Mouse (Mus musculus) skeletal muscle tissue, adult 2 months (tissue): ENCODE results near the gene Gemin7.

Experiments used
- DNase-seq: peaks from one replicate; pipeline ENCODE4 v3.0.0-alpha.2; 2012; ENCODE audit warnings: low read depth, low spot score

Gene Gemin7

DNA sequence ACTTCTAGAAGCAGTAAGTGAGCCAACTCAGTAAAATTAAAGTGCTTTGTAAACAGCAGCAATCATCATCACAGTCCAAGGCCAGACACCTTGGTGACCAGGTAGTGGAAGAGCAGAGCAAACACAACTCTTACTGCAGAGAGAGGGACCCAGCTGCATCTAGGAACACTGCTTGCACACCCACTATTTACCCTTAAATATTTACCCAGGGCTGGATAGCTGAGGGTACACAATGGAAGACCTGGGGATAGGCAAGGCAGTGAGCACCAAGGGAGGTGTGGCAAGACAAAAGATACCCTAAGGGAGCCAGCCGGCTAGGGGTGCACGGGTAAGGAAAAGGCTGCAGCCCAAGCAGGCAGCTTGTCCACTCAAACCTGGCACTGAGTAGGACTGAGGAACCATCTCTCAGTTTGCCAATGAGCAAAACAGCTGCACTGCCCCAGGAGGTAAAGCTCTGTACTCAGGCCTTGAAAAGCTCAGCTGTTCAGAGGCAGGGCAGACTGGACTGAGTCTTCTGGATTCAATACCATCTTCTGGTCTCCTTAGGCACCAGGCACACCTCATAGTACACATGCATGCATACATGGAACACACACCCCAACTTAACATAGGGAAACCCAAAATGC, 29.9 kb downstream of the Gemin7 start:
- no peak for DNase-seq

GRCm38 (mm10) chr7:19546007-19546406, 31.4 kb downstream of the Gemin7 start:
- DNase-seq, result no peak

DNA sequence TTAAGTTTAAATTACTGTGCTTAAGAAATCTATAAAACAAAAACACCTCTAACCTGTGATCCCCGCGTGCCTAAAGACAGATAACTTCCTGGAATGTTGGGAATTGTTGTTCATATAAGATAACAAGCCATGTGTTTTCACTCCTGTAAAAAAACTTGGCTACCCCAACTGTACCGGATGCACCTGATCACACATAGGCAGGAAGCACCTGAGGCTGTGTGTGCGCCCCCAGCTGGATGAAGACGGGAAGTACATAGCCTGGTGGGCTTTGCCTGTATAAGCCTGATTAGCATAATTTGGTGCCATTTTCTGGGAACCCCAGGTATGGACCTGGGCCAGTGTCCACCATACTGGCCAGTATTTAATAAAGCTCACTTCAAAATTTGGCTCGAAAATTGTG, 33.8 kb downstream of the Gemin7 start:
- no peak for DNase-seq

- no peak for DNase-seq
These were observed 35.2 kb downstream of the Gemin7 start for GRCm38 (mm10) chr7:19542155-19542691.

DNA sequence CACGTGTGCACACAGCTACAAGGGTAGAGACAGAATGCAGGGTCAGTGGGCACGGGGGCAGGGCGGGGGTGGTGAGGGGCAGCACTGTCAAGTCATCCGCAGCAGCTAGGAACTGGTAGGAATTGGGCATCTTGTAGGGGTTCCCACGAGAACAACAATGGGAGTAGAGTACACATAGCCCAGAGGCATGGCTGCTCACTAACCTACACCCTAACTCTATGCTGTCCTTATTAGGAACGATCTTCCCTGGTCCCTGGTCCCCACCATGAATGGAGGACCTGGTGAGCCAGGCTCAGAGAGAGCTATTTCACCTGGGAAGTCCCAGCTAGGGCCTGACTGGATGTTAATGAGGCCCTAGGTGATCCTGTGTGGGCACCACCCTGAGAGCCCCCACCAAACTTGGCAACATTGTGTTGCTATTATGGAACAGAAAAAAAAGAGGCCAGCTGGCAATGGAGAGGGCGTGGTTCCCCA, 35.7 kb downstream of the Gemin7 start:
- no peak for DNase-seq

- DNase-seq, result peak; percentile 48
These were observed 36.4 kb downstream of the Gemin7 start for GRCm38 (mm10) chr7:19540771-19541566.

DNA sequence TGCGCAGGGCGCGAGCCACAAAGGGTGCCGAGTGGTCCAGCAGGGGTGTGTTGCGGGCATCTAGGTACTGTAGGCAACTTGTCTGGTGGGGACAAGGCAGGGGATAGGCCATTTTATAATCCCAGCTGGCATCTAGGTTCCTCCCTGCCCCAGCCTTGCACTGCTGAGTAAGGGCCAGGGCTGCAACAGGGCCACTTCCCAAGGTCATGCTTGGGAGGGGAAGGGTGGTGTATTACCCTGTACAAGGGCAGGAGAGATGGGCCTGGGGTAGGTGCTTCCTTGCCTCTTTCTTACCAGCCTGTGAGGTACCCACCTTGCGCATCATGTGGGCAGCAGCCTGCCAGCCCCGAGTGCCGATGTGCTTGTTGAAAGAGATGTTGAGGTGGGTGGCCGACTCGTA, 42.7 kb downstream of the Gemin7 start:
- DNase-seq, result no peak

DNA sequence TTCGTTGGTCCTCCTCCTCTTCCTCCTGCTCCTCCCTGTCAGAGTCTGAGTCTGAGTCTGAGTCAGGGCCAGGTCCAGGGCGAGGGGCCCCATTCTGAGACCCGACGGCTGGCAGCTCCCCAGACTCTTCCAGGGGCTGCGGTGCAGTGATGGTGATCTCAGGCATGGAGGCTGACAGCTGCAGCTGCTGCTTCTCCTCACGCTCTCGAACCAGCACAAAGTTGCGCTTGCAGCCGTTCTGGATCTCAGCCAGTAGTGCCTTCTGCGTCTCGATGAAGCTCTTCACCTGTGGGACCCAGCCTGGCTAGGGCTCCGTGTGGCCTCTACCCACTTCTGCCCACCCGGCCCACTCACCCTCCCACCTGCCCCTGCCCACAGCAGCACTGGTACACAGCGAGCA, 45.2 kb downstream of the Gemin7 start:
- DNase-seq, result no peak

- DNase-seq, result no peak
These were observed 46.3 kb downstream of the Gemin7 start for GRCm38 (mm10) chr7:19531077-19531476.

DNA sequence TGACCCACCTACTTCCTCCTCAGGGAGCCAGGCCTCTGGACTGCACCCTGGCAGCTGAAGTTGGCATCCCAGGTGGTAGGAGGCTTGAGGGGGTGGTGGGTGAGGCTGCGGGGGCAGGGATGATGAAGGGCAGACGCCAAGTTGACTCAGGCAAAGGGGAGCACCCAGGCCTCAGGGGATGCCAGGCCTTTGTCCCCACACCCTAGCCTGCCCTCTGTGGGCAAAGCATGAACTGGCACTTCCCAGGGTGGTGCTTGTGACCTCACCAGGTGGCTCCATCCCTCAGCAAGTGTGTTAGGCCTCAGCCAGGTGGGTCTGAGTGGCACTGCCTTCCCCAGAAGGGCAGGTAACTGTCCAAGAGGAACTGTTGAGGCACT, 52.3 kb downstream of the Gemin7 start:
- no peak for DNase-seq

DNA sequence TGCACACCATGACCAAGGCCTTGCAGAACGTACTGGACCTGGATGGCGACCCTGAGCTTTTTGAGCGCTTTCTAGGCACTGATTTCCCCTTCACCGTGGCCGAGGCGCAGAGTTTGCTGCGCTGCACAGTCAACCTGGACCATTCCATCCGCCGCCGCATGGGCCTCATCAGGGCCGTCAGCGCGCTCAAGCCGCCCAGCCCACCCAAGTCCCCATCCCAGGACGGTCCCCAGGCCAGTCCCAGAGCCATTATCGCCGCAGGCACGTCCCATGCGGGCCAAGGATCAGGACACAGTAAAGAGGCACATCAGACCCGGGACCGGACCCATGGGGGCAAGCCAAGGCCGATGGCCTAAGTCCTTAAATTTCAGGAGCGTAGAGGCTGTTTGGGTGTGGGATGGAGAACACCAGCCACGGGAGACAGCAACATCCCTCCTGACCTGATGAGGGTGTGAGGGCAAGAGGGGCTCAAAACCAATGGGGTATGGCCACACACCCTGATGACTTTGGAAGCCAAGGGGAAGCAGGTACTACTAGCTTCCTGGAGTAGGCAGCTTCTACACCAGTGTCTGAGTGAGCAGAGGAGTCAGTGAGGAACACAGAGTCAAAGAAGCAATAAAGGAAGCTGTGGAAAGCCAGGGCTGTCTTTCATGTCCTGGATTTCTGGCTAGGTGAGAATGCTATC, 52.8 kb downstream of the Gemin7 start:
- no peak for DNase-seq

- DNase-seq, result no peak
These were observed 53.5 kb downstream of the Gemin7 start for GRCm38 (mm10) chr7:19523757-19524419.

DNA sequence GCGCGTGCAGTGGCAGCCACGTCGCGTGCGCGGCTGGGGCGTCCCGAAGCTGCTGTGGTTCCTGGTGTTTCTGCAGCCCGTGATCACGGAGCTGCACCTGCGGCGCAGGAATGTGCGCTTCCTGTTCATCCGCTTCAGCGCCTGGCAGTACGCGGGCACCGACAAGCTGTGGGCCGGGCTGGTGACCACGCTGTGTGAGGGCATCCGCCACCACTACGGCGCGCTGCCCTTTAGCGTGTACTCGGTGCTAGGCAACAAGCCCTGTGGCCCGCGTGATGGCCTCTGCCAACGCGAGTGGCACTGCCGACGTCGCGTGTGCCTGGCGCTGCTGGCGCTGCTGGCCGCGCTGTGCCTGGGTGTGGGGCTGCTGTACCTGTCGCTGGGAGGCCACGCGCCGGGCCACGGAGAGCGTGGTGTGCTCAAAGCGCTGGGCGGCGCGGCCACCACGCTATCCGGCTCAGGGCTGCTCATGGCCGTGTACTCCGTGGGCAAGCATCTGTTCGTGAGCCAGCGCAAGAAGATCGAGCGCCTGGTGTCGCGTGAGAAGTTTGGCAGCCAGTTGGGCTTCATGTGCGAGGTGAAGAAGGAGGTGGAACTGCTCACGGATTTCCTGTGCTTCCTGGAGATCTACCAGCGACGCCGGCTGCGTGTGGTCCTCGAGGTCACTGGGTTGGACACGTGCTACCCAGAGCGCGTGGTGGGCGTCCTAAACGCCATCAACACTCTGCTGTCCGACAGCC, 54.2 kb downstream of the Gemin7 start:
- no peak for DNase-seq

GRCm38 (mm10) chr7:19520032-19520431, 57.4 kb downstream of the Gemin7 start:
- no peak for DNase-seq

- DNase-seq, result no peak
These were observed 59.6 kb downstream of the Gemin7 start, which contains the start of gene Nkpd1 for GRCm38 (mm10) chr7:19517652-19518365. Gene Nkpd1, plus strand, starts transcription at chr7:19517838.
